Mouse (Mus musculus) layer of hippocampus, adult 2 months (tissue): ENCODE measurements at regions not wholly inside any gene's neighbourhood (a gene's known extent, or its start where the extent isn't known, plus 50 kb on each side); places are given as distances from the start of the nearest gene placed in this dataset.
A peak's percentile ranks its signal among the peaks of the same experiment; 100 is the strongest.

ENCODE experiments used
- DNase-seq, 2 experiments: peaks; one replicate each; pipeline ENCODE4 v3.0.0; 2022; ENCODE audit warnings: low spot score in 2 of 2
- H3K27ac ChIP-seq: fragments of 200-600 bp; 2 replicates; pipeline ENCODE4 v1.8.1; 2022
- H3K4me3 ChIP-seq: fragments of 200-600 bp; 2 replicates; pipeline ENCODE4 v1.8.1; 2022; ENCODE audit warnings: mild to moderate bottlenecking
- CTCF ChIP-seq: fragments of 200-600 bp; conservative IDR thresholded peaks from 2 replicates; pipeline ENCODE4 v1.8.1; 2022; ENCODE audit warnings: antibody characterized with exemption, mild to moderate bottlenecking, moderate library complexity

DNA sequence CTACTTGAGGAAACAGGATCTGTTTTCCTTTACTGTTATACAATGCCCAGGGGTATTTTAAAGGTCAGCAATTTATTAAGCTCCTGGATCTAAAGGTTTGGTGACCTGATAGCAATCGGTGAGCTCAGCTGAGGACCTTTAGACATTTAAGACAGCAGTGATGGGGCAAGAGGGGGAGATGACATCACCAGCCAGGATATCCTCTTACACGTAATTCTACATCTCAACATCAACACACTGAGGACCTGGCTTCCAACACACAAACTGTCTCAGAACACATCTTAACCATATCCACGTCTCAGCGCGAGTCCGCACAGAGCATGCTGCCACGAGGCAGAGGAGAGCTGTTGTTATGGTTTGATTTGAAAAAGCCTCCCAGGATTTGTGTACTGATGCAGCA, 69.2 kb downstream of the Nhlrc3 start:
- no peak for TF ChIP-seq CTCF
- Histone ChIP-seq H3K27ac (no peak overlapping the region), H3K4me3 (no peak overlapping the region)
- no peak for DNase-seq

DNA sequence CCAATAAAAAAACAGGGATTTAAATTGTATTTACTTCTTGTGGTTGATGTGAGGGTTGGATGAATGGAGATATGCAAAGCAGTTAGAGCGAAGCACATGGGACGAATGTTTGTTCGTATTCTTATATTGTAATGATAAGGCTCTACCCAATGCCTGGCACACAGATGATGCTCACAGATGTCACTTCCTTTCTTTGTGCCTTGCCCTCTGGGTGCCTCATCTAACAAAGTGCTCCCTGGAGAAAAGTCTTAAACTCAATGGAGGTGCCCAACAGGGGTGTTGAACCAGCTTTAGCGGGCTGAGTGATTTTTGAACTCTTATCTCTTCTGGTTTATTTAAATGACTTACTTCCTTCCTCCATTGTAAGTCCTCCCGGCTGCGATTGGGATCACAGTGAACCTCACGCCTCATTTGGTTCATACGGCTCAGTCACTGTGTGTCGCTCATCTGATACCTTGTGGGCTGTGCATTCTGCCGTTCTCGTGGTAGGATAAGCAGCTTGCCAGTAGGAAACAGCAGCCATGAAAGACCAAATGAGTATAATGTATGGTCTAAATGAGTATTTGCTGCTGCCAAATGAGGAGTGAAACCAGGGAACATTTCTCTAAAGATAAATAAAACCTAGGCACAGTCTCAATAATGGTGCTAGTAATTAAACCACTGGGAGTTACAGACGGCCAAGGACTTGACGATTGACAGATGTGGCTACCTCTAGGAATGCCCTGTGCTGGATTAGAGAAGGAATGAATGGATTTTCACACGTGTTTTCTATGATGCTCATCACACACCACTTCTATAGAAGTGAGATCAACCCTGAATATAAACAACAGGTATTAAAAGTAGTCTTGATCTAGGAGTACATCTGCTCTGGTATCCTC, 81.2 kb downstream of the Nhlrc3 start:
- TF ChIP-seq CTCF = no peak
- Histone ChIP-seq H3K27ac (no peak overlapping the region), H3K4me3 (no peak overlapping the region)
- DNase-seq = no peak

DNA sequence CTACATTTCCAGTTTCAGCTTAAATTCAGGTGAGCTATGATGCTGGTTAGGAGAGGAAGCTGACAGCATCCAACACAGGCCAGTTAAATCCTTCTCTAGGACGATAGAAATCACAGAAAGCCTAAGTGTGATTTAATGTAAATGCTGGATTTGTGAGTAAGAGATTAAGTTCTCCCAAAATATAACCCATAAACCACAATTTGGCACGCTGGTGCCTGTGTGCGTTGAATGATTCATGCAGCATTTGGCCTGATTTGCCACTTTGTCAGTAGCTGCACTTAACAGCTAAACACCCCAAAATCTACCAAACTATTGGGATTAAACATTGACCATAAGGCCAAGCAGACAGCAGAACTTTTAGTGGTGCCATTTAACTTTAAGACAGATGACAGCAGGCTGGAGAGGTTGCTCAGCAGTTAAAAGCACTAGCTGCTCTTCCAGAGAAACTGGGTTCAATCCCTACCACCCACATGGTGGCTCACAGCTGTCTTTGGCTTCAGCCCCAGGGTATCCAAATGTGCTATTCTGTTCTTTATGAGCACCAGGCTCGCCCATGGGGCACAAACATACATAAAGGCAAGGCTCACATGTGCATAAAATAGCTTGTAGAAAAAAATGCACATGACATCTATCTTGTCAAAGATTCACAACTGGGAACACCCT, 83.5 kb downstream of the Nhlrc3 start:
- H3K27ac ChIP-seq = no peak overlapping the region
- no peak for TF ChIP-seq CTCF
- peak; percentile 10 to 36 for DNase-seq
- no peak overlapping the region for H3K4me3 ChIP-seq

DNA sequence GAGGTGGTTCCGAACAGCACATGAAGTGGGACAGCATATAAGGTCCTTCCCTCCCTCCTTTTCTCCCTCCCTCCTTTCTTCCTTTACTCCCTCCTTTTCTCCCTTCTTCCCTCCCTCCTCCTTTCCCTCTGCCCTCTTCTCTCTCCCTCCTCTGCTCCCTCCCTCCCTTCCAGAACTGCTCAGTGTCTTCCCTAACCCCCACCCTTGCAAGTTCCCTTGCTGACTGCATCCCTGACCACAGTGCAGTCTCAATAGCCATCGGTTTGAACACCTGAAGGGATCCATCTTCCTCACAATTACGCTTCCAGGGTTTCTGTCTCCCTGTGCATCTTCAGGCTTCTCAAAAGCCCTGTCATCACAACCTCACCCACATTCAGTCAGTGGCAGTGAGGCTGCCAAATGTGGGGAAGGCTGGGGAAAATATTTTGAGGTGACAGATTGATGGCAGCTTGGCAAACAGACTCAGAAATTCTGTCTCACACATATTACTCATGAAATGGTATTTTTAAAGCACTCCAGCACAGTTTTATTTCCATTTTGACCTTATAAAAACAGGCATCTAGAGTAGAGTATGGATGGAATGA, 86.2 kb downstream of the Nhlrc3 start:
- DNase-seq = peak; percentile 76 to 86
- Histone ChIP-seq H3K4me3 (no peak overlapping the region), H3K27ac (no peak overlapping the region)
- no peak for TF ChIP-seq CTCF

DNA sequence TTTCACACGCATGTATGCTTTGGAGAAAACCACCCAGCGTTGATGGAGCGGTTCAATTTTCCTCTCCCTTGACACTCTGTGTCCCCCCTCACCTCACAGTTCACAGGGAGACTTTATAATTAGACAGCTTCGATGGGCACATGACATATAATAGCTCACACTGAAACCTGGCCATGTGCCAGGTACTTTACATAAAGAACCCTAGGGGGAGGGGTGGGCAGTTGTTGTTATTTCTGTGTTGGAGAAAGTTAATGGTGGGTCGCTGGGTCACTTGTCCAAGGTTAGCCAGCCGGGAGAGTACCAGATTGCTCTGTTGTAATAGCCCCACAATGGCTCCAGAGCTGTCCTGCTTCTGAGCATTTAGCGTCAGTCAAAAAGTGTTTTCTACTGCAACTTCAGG, 90.2 kb downstream of the Nhlrc3 start:
- Histone ChIP-seq H3K4me3 (no peak overlapping the region), H3K27ac (no peak overlapping the region)
- no peak for TF ChIP-seq CTCF
- no peak for DNase-seq

DNA sequence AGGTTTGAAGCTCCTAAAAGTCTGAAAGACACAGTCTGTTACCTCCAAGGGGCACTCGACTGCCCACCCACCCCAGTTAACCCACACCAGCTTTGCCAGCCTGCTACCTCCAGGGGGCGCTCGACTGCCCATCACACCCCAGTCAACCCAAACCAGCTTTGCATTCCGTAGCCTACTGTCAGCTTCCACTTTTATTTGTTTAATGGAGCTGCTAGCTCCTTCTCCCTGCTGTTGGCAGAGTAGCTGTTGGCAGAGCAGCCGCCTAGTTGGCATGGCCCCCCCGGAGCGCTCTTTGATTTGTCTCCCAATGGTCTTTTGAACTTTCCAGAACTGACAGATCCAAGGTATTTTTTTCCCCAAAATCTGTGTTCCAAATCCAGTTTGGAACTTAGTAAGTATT, 91.2 kb downstream of the Nhlrc3 start:
- TF ChIP-seq CTCF = peak; percentile 72
- no peak overlapping the region for H3K27ac ChIP-seq
- H3K4me3 ChIP-seq = no peak overlapping the region
- peak; percentile 19 to 22 for DNase-seq

DNA sequence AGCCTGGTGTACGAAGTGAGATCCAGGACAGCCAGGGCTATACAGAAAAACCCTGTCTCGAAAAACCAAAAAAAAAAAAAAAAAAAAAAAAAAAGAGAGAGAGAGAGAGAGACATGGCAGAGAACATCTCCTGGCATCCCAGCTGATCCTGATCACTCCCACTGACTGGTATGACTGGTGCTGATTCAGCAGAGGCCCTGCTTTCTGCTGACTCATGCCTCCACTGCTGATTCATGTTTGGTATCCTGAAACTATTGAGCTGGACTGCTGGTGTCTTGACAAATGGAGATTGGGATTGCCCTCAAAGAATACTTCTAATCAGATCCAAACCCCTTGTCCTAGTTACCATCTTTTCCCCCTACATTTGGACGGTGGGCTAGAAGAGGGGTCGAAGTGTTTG, 101.9 kb downstream of the Nhlrc3 start:
- TF ChIP-seq CTCF = no peak
- no peak overlapping the region for H3K4me3 ChIP-seq
- no peak for DNase-seq
- H3K27ac ChIP-seq = no peak overlapping the region

DNA sequence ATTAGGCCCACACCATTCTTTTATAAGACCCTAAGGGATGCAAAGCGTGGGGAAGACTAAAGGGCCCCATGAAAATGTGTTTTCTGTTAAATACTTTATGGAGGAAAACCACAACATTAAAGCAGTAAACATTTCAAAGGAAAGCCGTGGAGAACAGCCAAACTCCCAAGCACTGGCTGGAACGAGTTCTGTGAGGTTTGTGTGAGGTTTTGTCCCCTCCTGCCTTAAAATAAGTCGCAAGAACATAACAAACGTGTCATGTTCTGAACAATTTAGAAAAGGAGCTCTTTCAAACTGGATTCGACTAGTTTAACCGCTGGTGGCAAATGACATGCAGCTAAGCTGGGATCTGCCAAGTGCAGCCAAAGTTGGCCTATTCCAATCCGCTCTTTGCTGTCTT, 109.4 kb downstream of the Nhlrc3 start:
- TF ChIP-seq CTCF = no peak
- Histone ChIP-seq H3K27ac (no peak overlapping the region), H3K4me3 (no peak overlapping the region)
- DNase-seq = no peak

DNA sequence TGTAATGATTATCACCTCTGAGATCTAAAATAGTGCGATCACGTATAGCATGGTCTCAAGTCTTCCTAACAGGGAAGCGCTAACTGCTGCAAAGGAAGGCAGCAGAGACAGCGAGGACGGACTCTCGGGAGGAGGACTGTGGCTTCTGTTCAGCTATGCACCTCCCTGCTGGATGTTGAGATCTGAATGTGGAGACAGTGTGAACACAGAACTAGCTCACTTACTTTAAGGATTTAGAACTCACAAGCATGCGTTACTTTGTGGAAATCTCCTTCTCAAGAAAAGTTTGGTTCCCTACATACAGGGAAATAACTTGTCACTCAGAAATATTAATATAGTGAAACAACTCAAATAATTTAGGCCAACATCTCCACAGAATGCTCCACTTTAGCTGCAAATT, 109.8 kb downstream of the Nhlrc3 start:
- Histone ChIP-seq H3K4me3 (no peak overlapping the region), H3K27ac (no peak overlapping the region)
- no peak for TF ChIP-seq CTCF
- DNase-seq = no peak

DNA sequence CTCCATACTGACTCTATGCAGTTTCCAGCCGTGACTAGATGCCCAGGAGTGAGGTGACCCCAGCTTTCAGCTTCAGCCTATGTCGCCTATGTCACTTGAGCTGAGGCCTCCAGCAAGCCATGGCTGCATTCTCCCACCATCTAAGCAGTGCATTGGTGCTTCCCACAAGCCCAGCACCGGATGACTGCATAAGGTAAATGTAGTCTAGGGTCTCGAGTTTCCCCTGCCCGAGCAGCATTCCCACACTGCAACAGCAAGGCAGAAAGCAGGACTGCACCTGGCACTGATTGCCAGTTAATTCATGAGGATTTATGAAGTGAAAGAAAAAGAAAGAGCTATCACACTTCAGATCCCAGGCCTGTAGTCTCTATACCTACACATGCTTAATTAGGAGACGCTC, 119.5 kb downstream of the Nhlrc3 start:
- H3K4me3 ChIP-seq = no peak overlapping the region
- TF ChIP-seq CTCF = no peak
- no peak for DNase-seq
- H3K27ac ChIP-seq = no peak overlapping the region

DNA sequence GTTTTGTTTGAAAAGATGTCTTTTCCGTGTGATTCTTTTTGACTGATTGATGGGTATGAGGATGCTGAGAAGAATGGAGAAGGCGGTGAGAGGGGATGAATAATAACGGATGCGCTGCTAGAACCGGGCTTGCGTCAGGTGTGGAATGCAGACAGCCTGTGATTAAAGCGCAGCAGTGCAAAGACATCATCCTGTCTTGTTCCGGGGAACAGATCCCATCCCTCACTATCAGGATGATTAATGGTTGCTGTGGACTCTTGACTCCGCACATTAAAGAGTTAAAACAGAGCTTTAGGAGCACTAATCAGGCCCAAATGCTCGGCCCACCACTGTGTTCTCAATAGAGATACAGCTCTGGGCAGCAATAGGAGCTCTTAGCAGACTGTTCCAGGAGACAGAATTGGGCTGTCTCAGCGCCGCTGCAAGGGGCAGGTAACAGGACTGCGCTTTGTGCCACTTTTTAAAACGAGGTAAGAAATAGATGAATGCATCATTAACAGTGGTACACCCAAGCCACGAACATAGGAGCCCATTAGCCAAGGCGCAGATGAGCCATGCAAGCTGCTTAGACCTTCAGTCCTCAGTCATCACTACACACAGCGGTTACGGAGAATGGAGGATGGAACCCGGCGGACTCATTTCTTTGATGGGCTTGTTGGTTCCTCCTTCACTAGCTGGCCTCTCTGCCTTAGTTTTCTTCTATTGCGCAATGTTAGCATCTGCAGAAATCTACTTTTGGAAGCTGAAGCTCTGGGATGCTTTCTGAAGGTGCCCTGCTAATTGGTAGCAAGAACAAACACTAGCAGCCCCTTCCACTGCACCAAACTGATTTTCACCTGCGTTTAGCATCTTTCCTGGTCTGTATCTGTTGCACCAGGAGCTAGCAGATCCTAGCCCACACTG, 121.6 kb downstream of the Nhlrc3 start:
- no peak for DNase-seq
- H3K27ac ChIP-seq = no peak overlapping the region
- no peak overlapping the region for H3K4me3 ChIP-seq
- TF ChIP-seq CTCF = no peak

DNA sequence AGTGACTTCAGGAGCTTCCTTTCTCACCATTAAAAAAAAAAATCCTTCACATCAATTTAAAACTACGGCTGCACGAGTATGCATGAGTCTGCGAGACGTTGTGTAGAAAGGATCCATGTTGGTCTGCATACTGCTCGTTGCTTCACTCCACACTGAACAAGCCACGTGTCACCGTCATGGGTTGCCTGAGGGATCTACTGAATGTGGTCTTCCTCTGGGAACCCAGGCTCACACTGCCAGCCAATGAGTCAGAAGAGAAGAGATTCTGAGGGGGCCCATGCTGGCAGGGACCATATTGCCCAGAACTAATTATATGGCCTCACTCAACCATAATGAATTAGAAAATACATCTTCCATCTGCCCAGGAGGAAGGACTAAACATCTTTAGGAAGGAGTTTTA, 124.6 kb downstream of the Nhlrc3 start:
- no peak overlapping the region for H3K27ac ChIP-seq
- H3K4me3 ChIP-seq = no peak overlapping the region
- no peak for TF ChIP-seq CTCF
- DNase-seq = no peak

DNA sequence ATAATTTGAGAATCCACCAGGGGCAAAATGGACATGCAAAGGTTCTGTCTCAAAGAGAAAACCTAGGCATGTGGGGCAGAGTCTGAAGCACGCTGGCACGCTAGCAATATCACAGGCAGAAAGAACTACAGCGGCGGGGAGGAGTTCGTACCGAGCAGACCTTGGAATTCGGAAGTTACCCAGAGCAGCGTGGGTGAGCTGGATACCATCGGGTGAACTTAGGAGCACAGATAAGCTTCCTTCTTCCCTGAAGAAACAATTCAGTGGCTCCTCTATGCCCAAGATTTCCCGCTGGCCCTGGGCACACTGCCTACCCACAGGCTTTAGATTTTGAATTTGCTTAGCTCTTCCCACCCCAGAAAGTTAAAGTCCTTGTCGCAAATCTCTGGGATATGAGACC, 129.1 kb downstream of the Nhlrc3 start:
- Histone ChIP-seq H3K4me3 (no peak overlapping the region), H3K27ac (no peak overlapping the region)
- no peak for TF ChIP-seq CTCF
- DNase-seq = no peak
